Mouse (Mus musculus) cerebellum, adult 11 months (tissue): Measurements from ENCODE around the gene Cyp2d11.
"Not testable (repeated sequence)": the region's sequence is repeated elsewhere in the genome, so short reads cannot be mapped to it uniquely, and the experiment has no call there.

ENCODE experiments used
- DNase-seq: peaks from one replicate; pipeline ENCODE4 v3.0.0; 2022

Cyp2d11 gene

DNA sequence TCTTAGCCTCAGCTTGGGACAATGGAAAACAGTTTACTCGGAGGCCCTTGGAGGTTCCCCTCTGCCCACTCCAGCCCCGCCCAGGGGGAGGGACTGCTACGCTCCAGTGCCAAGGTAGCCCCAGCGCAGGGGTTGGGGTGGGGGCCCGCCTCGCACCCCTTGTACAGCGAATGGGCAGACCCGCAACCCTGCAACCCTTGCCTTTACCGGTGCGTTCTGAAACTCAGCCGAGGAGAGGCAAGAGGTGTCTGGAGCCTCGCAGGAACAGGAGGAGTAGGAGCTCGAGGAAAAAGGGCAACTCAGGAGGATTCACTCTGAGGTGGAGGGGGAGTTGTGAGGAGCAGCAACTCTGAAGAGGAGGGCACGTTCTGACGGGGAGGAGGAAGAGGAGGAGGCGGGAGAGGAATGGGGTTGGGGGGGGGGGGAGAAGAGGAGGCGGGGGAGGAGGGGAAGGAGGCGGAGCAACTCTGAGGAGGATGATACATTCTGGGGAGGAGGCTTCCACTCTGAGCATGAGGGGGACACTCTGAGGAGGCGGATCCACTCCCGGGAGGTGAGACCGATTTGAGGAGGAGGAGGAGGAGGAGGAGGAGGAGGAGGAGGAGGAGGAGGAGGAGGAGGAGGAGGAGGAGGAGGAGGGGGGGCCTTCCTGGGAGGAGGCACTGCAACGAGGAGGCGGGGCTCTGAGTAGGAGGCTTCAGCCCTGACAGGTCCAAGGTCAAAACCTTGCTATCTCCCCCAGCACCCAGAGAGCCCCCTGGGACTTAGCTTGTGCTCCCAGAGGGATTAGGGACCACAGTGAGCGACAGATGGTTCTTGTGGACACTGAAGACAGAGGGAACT is 13.7 kb downstream of the Cyp2d11 start, which contains the start of gene Cyp2d22:
Cyp2d22 (minus strand) TSS at position 390 of the 843 bp plus-strand sequence.
- DNase-seq, result peak; percentile 52

DNA sequence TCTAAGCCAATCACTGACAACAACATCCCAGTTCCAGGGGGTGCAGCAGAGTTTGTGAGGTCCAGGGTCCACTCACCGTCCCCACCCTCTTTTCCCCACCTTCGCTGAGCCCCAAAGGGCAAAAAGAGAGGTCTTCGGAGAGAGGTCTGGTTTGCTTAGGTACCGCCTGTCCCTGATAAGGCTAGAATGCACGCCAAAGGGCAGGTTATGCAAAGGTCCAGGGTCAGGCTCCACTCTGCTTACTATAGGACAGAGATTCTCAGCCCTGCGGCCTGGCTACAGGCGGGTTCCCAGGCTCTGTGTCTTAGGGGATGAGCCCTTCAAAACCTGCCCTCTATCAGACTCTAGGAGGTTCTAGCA is 14.3 kb downstream of the Cyp2d11 start:
- DNase-seq, result no peak

DNA sequence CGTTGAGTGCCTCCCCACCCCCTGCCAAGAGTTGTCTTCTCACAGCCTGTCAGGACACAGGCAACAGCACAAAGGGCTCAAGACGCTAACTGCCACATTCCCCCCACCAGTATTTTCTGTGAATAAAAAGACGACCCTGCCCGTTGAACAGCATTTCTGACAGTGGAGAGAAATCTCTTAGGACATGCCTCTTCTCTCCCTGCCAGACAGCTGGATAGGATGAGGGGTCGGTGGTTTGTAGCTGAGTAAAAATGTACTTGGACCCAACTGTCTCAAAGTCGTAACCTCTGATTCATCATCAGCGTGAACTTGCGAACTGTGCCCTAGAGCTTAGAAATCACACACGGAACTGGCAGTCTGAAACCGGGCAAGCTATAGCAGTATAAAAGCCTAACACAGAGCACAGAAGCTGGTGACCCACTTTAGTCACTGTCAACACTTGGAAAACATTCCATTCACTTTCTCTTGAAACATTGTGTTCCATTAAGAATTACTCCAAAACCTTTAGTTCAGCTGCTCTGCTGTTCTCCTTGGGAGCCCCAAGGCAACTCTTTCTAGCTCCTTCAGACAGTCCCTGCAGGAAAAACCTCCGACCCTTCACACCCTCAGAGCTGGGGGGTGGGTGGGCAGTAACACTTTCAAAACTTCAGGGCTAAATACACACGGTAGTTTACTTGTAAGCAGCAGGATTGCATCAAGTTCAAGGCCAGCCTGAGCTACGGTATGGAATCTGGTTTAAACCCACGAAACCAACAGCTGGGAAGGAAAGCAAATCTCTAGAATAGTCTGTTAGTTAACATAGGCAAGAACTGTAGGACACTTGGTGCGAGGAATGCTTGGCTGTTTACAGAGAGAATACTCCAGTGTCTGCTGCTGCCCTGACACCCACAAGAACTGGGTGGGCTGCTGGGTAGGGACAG is 15.3 kb downstream of the Cyp2d11 start:
- DNase-seq, result no peak

DNA sequence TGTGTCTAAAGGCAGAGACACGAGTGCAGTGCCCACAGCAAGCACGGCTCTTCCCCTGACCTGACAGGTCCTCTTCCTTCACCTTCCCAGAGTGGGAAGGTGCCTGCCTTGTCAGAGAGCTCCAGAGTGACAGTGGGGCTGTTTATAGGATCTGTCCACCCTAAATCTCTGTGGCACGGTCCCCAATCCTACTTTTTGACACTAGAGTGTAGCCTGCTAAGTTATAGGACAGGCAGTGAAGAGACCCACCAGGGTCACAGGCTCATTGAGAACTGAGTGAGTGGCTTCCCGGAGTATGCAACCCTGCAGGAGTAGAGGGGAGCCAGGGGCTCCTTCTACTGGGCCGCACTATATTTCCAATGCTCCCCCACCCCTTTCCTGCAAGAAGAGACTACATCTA is 16.1 kb downstream of the Cyp2d11 start:
- DNase-seq, result no peak

DNA sequence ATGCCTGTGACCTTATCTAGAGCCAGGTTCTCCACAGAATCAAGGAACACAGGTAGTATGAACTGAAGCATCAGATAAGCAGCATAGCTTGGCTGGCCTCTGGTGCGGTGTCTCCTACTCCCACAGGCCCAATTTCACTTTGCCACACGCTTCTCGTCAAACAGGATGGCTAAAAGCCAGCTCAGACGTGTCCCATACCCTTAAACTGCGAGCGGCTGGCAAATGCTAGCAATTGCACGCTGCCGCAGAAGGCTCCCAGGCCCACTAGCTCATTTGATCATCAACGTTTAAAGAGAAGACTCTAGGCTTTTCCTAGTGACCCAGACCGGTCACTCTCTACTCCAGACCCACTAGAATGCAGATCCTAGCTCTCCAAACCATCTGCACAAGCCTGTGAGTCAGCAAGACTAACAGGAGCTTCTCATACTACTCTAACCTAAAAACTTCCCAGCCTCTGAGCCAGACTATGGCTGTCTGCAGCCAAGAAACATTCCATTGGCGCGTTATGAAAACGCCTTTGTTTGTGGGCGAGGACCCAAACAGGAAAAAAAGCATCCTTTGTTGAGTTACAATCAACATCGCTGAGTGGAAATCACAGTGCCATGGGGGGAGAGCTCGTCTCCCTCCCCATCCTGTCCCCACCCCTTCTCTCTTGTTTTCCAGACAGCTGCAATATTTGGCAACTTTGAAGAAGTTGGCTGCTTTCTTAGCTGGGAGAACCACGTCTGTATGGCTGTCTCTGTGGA is 17.3 kb downstream of the Cyp2d11 start:
- DNase-seq, result no peak

DNA sequence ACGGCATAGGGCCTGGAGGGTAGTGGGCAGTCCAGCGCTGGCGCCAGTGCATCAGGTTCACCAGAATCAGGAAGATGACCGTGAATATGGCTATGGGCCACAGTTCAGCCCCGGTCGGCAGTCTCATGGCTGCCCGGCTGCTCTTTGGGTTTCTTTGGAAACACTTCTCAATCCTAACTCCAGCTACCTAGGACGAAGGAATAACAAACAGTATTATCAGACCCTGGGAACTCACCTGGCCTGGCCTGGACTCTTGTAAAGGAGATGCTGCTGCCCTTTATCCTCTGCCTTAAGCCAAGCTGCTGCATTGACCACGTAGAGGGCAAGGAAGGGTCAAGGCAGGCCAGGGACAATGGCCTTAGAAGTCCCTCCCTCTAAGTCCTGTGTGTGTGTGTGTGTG is 18.0 kb downstream of the Cyp2d11 start:
- DNase-seq, result no peak

DNA sequence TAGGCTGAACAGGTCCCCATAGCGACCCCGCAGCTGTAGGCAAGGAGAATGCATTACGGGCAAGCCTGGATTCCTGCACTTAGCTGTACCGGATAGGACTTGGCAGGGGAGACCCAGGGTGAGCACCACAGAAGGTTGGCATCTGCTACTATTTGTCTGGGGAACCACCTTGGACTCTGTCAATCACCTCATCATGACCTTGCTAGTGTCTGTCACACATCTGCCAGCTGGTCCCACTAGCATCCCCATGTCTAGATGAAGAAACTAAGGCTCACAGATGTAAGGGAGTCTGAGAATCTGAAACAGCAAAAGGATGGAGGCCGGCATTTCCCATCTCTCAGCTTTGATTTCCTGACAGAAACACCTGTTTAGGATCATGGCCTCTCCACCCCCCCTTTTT is 19.4 kb downstream of the Cyp2d11 start:
- no peak for DNase-seq

DNA sequence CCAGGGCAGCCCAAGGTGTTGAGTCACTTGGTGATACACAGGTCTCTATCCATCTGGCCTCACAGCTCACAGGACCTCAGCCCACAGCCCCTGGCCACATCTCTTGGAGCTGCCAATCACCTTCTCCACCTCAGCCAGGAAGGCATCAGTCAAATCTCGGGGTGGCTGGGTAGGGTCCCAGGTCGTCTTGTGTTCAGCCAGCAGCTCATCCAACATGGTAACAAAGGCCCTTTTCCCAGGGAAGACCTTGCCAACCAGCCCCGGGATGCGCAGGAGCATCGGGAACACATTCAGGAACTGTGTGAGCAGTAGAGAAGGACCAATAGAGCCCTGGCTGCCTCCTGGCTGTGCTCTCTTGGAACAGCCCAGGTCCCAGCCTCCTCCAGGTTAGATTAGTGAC is 20.8 kb downstream of the Cyp2d11 start:
- no peak for DNase-seq

DNA sequence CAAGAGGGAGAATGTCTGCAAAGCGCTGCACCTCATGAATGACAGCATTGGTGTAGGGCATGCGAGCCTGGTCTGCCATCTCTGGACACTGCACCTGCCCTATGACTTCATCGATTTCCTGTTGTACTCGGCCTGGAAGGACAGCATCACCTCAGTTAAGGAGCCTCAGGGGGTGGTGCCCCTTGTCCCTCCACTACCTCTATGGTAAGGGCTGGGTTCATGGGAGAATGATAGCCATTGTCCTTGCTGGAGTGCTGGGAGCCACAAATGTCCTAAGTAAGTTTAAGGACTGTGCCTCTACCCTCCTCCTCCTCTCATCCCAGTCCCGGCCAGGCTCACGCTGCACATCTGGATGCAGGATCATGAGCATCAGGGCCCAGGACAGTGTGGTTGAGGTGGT is 21.4 kb downstream of the Cyp2d11 start:
- DNase-seq, result no peak

DNA sequence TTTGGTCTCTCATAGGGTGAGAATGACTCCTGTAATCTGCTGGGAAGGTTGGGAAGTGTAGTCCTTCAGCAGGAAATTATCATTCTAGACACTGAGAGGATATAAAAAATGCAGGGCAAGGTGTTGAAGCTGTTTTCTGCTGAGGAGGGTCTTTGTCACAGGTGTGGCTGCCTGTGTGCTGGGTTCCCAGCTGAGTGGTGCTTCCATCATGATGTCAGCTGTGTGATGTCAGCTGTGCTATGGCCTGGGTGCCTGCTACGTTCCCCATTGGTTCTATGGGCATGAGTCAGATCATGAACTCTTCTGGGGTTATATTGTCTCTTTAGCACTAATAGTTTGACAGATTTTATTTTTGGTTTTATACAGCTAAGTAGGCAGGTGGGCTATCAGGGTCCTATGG is 25.0 kb downstream of the Cyp2d11 start:
- no peak for DNase-seq

DNA sequence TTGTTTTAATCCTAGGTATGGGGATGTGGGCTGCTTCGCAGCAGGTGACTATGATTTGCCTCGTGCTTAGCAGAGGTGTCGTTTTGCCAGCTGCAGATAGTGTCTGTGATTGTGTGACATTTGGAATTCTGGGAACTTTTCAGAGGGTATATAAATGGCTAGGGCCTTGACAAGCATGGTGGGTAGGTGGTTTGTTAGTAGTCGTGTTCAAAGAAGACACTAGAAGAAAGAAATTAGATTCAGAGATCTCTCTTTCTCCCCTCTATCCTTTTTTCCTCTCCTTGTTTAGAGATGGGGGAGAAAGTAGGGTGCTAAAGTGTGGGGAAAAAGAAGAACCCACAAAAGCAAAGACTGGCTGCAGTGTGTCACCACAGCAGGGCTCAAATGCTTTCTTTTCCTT is 25.7 kb downstream of the Cyp2d11 start:
- no peak for DNase-seq

DNA sequence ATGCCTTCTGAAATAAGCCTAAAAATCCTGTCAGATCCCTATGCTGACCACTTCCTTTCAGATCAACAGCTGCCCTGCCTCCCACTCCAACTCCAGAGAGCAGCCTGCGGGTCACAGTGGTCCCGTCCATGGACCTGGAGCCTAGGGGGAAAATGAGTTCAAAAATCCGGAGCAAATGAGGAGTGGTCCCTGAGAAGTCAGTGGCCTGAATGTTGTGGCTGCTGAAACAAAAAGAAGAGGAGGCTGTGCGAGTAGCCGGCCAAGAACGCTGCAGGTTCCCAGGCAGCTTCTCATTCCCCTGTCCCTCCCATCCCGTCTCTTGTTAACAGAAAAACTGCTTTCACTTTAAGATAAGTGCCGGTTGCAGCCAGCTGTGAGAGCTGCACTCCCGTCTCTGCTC is 29.3 kb downstream of the Cyp2d11 start:
- DNase-seq, result not testable (repeated sequence)

DNA sequence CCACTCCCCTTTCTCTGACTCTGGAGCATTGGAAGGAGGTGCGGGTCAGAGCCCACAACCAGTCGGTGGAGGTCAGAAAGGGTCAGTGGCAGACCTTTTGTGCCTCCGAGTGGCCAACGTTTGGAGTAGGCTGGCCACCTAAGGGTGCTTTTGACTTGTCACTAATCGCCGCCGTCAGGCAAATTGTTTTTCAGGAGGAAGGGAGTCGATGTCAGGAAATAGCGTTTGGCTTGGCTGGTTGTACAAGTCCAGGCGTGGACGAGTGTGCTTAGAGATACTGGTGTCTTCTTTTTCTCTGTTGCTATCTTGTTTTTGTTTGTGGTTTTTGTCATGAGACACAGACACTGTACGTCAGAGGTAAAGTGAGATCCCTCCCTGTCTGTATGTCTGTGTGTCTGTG is 30.0 kb downstream of the Cyp2d11 start:
- not testable (repeated sequence) for DNase-seq

DNA sequence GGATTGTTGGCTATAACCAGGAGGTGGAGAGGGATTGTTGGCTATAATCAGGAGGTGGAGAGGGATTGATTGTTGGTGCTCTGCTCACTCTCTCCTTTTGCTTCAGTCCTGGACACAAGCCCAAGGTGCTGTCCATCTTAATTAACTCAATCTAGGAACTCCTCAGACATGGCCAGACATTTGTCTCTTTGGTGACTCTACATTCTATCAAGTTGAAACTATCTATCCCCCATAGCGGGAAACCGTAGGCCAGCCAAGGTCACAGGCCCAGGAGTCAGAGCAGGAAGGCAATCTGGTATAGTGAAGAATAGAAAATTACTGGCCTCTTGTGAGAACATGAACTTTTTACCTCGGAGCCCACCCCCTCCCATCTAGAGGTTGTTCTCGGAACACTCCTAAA is 31.6 kb downstream of the Cyp2d11 start:
- peak; percentile 0 for DNase-seq

DNA sequence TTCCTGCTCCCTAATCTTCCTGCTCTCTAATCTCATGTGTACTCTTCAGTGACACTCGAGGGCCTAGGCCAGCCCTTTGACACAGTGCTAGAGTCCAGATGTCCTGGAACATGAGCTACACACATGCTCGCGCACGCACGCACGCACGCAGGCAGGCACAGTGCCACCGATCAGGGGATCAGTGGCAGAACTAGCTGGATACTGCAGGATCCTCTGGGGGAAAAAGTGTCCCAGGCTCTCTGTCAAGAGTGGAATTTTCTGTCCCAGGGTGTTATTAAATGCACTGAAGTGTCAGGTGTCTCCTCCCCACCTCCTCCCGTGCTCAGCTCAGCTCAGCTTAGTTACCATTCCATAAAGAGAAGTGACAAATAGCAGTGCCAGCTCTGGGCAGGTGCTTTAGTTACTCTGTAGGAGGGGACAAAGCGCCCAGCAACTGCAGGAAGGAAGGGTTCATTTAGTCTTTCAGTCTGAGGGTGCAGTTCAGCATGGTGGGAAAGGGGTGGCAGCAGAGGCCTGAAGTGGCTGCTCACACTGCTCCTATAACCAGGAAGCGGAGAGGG is 32.3 kb downstream of the Cyp2d11 start:
- peak; percentile 1 for DNase-seq

DNA sequence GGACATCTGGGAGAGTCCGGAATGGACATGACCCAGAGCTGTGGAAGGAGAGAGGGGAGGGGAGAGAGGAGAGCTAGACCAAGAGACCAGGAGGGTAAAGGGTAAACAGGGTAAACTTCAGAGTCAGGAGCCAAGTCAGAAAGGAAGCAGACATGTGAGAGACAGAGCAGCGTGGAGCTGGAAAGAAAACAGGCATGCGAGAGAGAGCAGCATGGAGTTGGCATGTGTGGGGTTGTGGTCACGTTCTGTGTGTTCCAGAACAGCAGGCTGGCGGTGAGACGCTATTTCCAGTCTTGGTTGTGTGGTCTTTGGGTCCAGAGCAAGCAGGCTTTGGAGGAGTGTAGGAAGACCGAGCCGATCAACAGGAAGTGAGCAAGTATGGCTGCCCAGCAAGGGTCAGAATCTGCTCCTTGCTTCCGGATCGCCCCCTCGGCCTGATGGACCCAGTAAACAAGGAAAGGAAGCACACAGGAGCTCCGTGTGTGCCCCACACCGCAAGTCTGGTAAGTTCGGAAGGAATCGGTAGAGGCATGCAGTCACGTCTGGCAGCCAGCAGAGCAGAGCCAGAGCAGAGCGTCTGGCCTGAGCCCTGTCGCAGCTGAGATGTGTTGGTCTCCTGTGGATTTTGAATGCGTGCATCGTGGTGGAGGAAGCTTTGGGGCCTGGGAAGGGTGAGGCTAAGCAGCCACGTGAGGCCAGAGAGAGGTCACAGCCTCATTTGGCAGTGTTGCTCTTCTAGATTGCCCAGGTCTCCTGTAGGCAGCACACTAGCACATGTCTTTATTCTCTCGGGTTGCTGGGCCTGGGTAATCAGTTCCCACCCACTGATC is 35.2 kb downstream of the Cyp2d11 start:
- DNase-seq, result no peak

DNA sequence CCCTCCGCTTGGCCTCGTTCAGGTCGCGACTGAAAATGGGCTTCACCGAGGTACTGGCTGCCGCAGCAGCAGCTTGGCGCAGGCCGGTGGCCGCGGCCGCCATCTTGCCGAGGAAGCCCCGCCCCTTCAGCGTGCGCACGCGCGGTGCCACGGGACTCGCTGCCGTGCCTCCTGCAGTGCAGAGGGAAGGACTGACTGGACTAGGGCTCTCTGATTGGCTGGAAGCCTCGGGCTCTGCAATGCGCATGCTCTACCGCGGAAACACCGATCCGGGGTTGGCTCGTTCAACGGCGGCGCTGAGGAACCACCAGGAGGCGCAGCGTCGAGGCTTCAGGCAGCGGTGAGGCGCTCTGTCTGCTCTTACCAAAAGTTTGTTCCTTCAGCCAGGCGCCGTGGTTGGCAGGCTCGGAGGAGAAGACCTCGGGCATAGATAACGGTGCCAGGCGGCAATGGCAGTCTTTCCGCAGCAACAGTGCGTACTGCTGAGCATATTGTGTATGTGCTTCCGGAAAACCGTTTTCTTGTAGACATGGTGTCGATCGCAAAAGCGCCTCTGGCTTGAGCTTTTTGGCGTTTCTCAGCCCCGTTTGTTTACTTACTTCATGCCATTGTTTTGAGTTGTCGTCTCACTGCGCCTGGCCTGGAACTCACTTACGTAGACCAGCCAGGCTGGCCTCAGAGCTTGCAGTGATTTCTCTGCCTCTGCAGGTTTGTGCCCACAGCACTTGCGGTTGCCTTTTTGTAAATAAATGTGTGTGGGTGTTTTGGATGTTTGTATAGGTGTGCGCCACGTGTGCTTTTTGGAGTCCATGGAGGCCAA is 39.5 kb downstream of the Cyp2d11 start, which contains the start of gene Ndufa6:
Ndufa6 (minus strand) TSS at position 197 of the 820 bp plus-strand sequence.
- DNase-seq, result peak; percentile 97

DNA sequence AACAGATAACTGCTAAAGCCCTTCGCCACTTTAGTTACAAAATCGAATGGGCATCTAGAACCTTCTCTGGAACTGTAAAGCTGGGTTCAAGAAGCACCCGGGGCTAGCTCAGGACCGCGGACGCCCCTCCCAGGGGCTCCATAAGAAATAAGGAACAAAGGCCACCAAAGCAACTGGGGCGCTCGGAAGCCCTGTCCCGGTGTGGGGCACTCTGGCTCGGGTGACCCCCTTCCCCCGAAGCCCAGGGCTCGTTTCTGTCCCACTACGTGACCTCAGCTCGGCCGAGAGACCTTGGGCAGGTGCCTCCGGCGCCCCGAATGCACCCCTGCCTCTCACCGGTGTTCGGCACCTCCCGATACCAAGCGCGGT is 40.1 kb downstream of the Cyp2d11 start:
- no peak for DNase-seq

DNA sequence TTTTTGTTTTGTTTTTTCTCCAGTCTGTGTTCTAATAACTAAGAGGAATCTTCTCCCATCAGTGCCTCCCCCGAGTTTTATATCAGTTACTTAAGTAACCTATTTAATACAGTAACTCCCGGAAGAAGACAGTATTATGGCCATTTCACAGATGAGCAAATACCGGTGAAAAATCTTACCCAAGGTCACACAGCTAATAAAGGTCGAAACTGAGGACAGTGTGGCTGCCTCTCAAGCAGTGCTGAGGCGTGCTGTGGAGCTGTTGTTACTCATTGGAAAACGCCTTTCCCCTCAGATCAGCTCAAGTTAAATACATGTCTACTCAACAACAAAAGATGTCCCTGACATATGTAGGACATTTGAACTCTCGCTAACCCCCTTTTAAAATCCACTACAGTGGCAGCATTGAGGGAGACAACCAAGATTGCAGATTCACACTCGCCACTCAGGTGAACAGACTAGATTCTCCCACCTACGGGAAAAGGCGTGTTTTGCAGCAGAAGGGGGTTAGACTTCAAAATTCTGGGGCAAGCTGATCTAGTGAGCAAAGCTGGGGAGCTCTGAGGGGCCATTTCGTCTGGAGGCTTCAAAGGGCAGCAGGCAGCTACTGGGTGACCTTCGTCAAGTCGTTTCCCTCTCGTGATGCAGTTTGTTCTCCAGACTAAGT is 40.6 kb downstream of the Cyp2d11 start:
- DNase-seq, result no peak

DNA sequence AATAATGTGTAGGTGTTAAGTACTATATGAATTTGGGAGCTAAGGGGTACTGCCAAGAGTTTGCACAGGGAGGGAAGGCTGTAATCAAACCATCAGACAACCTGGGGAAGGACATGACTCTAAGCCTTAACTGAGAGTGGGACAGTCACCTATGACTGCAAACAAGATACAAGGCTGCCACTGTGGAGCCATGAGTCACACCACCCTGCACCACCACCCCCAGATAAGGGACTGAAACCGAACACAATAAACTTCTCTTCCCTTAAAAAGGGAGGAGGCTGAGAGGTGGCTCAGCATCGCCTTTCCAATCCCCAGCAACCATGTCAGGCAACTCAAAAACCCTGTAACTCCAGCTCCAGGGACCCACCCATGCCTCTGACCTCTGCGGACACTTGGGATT is 42.3 kb downstream of the Cyp2d11 start:
- no peak for DNase-seq
